Mouse (Mus musculus): ENCODE data around the gene Mfsd5. TPM values are rescaled to one million over a fixed set of nuclear protein-coding genes. Genes with fewer than 3 reads are reported as not detected.

Gene Mfsd5
- polyA plus RNA-seq, 1 experiment from 2014 or later = 27.4 TPM

DNA sequence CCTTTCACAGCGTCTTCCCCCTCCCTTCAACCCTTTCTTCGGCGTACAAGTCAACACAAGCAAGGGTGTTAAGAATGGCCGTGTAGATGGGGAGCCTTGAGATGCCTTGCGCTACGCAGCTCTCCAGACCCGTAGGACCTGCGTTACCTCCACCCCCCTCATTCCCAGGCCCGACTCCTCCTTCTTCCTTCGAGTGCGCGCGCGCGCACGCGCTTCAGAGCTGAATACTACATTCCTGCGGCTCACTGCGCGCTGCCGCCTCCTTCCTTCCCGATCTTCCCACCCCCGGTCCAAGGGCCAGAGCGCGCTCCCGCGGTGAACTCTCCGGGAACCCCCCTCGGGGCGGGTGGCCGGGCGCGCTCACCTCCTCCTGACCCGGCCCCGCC is 32.4 kb upstream of the Mfsd5 start:
- ATAC-seq (peak; percentile 64), DNase-seq (peak; percentile 82)
- Histone ChIP-seq H3K9ac (replicated peaks) (no peak overlapping the region; the same call in 1 of the 2 replicates), H3K4me2 (ENCODE audit: low read depth, low read length) (peak overlapping the region; percentile 96), H3K27me3 (ENCODE audit: insufficient read depth, low read length) (peaks cover 59% of the 10 kb centered on the region), H3K9me3 (ENCODE audit: low read length) (no peaks in the 10 kb centered on the region), H3K36me3 (replicated peaks; ENCODE audit: insufficient read depth, low read length) (no peaks in the 10 kb centered on the region), H3K27ac (ENCODE audit: low read depth) (peak overlapping the region; percentile 88), H3K4me1 (ENCODE audit: insufficient read depth) (peaks cover 34% of the 10 kb centered on the region), H3K4me3 (ENCODE audit: low read depth, low read length) (peak overlapping the region; percentile 63)
- TF ChIP-seq EP300 (IDR thresholded peaks at IDR 0.05; ENCODE audit: low read depth) (no peak), CTCF (IDR thresholded peaks at IDR 0.05; ENCODE audit: low read depth) (no peak)
- WGBS (ENCODE audit: insufficient replicate concordance) = under 1% methylated on average over 28 of the region's 35 CpGs

DNA sequence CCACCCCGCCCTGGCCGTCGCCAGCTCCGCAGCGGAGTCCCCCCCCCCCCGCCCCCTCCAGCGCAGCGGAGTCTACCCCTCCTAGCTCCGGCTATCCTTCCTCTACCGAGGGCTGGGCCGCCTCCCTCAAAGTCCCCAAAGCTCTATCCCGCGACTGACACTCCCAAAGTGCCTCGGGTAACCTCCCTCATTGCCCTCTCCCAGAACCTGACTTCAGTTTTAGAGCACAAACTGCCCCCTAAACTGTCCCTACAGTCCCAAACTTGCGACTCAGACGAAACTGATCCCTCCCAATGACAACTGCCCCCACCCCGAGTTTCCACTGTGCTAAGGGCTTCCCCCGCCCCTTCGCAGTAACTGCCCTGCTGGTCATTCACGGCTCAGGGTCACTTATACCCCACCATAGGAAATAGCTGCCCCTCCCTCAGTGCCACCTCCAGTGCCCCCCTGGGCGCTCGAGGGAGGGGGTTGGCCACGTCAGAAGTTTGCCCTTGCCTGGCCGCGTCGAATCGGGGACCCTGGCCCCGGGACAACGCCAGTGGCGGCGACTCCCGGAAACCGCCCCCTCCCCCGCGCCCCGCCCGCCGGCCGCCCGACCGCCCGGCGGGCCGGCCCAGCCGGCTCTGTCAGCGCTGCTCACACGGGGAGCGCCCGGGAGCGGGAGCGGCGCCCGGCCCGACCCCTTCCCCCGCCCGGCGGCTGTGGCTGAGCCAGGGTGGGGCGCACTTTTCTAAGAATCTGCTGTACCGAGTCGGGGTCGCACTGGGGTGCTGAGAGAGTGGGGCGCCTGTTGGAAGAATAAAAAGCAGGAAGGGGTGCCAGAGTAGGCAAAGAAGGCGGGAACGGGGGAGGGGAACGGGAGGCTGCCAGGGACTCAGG is 31.8 kb upstream of the Mfsd5 start:
- Histone ChIP-seq H3K4me3 (ENCODE audit: low read depth, low read length) (peak overlapping the region; percentile 63), H3K27me3 (ENCODE audit: insufficient read depth, low read length) (peaks cover 64% of the 10 kb centered on the region), H3K9ac (replicated peaks) (peak overlapping the region; percentile 62), H3K9me3 (ENCODE audit: low read length) (no peaks in the 10 kb centered on the region), H3K27ac (ENCODE audit: low read depth) (peak overlapping the region; percentile 88), H3K4me2 (ENCODE audit: low read depth, low read length) (peak overlapping the region; percentile 96), H3K4me1 (ENCODE audit: insufficient read depth) (peaks cover 32% of the 10 kb centered on the region), H3K36me3 (replicated peaks; ENCODE audit: insufficient read depth, low read length) (no peaks in the 10 kb centered on the region)
- WGBS (ENCODE audit: insufficient replicate concordance) = 1% methylated on average over 46 of the region's 65 CpGs
- DNase-seq (peak; percentile 66), ATAC-seq (peak; percentile 58)
- TF ChIP-seq EP300 (IDR thresholded peaks at IDR 0.05; ENCODE audit: low read depth) = no peak
- no peak for TF ChIP-seq CTCF (IDR thresholded peaks at IDR 0.05; ENCODE audit: low read depth)

DNA sequence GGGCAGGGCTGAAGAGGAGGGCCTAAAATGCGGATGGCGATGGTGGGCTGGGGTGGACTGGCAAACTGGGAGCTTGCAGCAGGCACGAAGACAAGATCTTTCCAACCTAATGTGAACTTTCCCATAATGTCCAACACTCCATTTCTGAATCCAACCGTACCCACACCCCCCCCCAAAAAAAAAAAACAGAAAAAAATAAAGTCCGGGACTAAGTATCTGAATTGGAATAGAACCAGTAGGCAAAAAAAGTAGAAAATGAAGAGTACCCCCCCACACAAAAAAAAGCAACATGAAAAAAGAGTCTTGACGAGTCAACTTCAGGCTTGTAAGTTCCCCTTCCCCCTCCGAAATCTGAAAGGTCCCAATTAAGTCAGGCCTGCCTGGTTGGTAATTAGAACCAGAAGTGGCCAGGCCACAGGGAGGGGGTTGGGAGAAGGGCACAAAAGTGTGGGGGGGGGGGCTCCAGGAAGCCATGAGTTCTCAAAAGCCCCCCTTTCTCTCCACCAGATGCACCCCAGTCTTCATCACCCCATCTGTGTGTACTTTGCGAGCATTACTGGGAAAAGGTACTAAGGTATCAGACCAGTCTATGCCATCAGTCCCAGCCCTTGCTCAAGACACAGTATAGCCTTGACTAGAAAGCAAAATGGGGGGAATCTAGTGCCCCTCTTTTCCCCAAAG is 31.0 kb upstream of the Mfsd5 start:
- Histone ChIP-seq H3K9ac (replicated peaks) (peak overlapping the region; percentile 62), H3K4me3 (ENCODE audit: low read depth, low read length) (peak overlapping the region; percentile 63), H3K9me3 (ENCODE audit: low read length) (no peaks in the 10 kb centered on the region), H3K4me2 (ENCODE audit: low read depth, low read length) (peak overlapping the region; percentile 96), H3K27me3 (ENCODE audit: insufficient read depth, low read length) (peaks cover 66% of the 10 kb centered on the region), H3K36me3 (replicated peaks; ENCODE audit: insufficient read depth, low read length) (no peaks in the 10 kb centered on the region), H3K4me1 (ENCODE audit: insufficient read depth) (peaks cover 24% of the 10 kb centered on the region), H3K27ac (ENCODE audit: low read depth) (peak overlapping the region; percentile 88)
- WGBS (ENCODE audit: insufficient replicate concordance) = 10% methylated on average over 8 of the region's 8 CpGs
- no peak for TF ChIP-seq CTCF (IDR thresholded peaks at IDR 0.05; ENCODE audit: low read depth)
- TF ChIP-seq EP300 (IDR thresholded peaks at IDR 0.05; ENCODE audit: low read depth) = no peak
- no peak for ATAC-seq
- DNase-seq = no peak

DNA sequence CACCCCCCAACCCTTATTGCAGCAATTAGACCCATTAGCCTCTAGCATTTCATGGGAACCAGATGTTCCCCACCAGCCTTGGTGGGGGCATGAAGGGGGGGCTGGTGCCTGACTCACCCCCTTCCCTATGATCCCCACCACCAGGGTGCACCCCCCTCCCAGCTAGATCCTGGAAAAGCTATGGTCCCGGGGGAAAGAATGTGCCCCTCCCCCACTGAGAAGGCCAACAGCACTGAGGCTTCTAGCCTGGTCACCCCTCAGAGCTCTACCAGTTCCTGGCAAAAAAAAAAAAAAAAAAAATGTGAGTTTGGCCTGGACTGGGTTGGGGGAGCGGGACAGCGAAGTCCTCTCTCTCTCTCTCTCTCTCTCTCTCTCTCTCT is 30.5 kb upstream of the Mfsd5 start:
- 0 out of 2 replicates have a peak overlapping the region, but pooled peaks have one; percentile 88 for H3K27ac ChIP-seq (ENCODE audit: low read depth)
- H3K4me1 ChIP-seq (ENCODE audit: insufficient read depth) = peaks cover 19% of the 10 kb centered on the region
- H3K4me2 ChIP-seq (ENCODE audit: low read depth, low read length) = no peak overlapping the region
- no peaks in the 10 kb centered on the region for H3K36me3 ChIP-seq (replicated peaks; ENCODE audit: insufficient read depth, low read length)
- DNase-seq = no peak
- H3K4me3 ChIP-seq (ENCODE audit: low read depth, low read length) = no peak overlapping the region
- TF ChIP-seq EP300 (IDR thresholded peaks at IDR 0.05; ENCODE audit: low read depth) (no peak), CTCF (IDR thresholded peaks at IDR 0.05; ENCODE audit: low read depth) (no peak)
- no peak overlapping the region for H3K9ac ChIP-seq (replicated peaks)
- WGBS (ENCODE audit: insufficient replicate concordance) = 23% methylated on average over 3 of the region's 3 CpGs
- H3K9me3 ChIP-seq (ENCODE audit: low read length) = no peaks in the 10 kb centered on the region
- ATAC-seq = no peak
- H3K27me3 ChIP-seq (ENCODE audit: insufficient read depth, low read length) = peaks cover 67% of the 10 kb centered on the region

DNA sequence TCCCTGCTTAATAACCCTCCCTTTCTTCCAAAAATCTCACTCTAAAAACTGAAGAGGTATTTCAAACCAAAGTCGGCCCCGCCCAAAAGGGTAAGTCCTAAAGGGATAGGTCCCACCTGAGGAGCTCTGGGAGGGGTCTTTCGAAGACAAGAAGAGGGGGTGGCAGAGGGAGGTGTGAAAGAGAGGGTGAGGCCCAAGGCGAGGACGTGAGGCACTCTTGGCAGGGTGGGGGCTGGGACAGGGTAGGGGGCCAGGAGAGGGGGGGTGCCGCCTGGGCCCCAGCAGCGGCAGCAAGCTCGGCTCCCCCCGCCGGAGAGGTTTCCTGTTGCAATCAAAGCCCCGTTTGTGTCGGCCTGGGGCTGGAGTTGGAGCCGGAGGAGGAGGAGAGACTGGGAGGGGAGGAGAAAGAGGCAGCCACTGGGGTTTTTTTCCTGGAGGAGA is 30.0 kb upstream of the Mfsd5 start:
- peak overlapping the region; percentile 38; the same call in 1 of the 2 replicates for H3K4me2 ChIP-seq (ENCODE audit: low read depth, low read length)
- H3K4me3 ChIP-seq (ENCODE audit: low read depth, low read length) = no peak overlapping the region
- H3K27ac ChIP-seq (ENCODE audit: low read depth) = peak overlapping the region; percentile 34; the same call in 1 of the 2 replicates
- H3K27me3 ChIP-seq (ENCODE audit: insufficient read depth, low read length) = peaks cover 70% of the 10 kb centered on the region
- H3K9me3 ChIP-seq (ENCODE audit: low read length) = no peaks in the 10 kb centered on the region
- WGBS (ENCODE audit: insufficient replicate concordance) = 7% methylated on average over 12 of the region's 13 CpGs
- peaks cover 14% of the 10 kb centered on the region for H3K4me1 ChIP-seq (ENCODE audit: insufficient read depth)
- ATAC-seq (no peak), DNase-seq (no peak)
- no peak overlapping the region for H3K9ac ChIP-seq (replicated peaks)
- no peaks in the 10 kb centered on the region for H3K36me3 ChIP-seq (replicated peaks; ENCODE audit: insufficient read depth, low read length)
- no peak for TF ChIP-seq EP300 (IDR thresholded peaks at IDR 0.05; ENCODE audit: low read depth)
- TF ChIP-seq CTCF (IDR thresholded peaks at IDR 0.05; ENCODE audit: low read depth) = no peak

DNA sequence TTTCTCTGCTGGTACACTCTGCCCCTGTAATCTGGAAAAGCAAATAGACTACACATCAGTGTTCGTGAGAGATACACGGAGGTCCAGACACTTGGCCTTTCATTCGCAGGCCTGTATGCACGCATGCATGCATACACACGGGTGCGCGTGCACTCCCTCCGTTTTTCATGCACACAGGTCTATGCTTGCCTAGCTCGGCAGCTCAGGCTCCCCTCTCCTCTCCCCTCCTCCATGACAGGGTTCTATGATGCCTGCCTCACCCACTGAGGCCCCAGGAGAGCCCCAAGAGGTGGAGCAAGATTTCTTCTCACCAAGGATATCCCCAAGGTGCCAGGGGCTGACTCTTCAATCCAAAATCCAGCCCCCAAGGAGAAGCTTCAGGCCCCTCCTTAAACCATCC is 29.3 kb upstream of the Mfsd5 start:
- WGBS (ENCODE audit: insufficient replicate concordance) = 54% methylated on average over 9 of the region's 9 CpGs
- no peak for TF ChIP-seq CTCF (IDR thresholded peaks at IDR 0.05; ENCODE audit: low read depth)
- ATAC-seq (no peak), DNase-seq (no peak)
- Histone ChIP-seq H3K36me3 (replicated peaks; ENCODE audit: insufficient read depth, low read length) (no peaks in the 10 kb centered on the region), H3K4me2 (ENCODE audit: low read depth, low read length) (no peak overlapping the region), H3K27me3 (ENCODE audit: insufficient read depth, low read length) (peaks cover 68% of the 10 kb centered on the region), H3K9me3 (ENCODE audit: low read length) (no peaks in the 10 kb centered on the region), H3K4me3 (ENCODE audit: low read depth, low read length) (no peak overlapping the region), H3K9ac (replicated peaks) (no peak overlapping the region), H3K4me1 (ENCODE audit: insufficient read depth) (peaks cover 12% of the 10 kb centered on the region), H3K27ac (ENCODE audit: low read depth) (no peak overlapping the region)

Measured in liver, postnatal 0 days (tissue).